Mouse (Mus musculus) embryonic facial prominence, embryonic 13.5 days (tissue): ENCODE measurements around the gene Tmem147. TPM values are rescaled to one million over a fixed set of nuclear protein-coding genes. Genes with fewer than 3 reads are reported as not detected.

Experiments used
- ATAC-seq: fragments of 200-750 bp; cut with Nextera tagmentation; 2 replicates; pipeline ENCODE4 v1.8.0; 2017; ENCODE audit warnings: low read depth; ENCODE audit not compliant: insufficient number of reproducible peaks, insufficient read depth, low FRiP score, low TSS enrichment
- H3K27ac ChIP-seq: fragments of 300-500 bp; sonication (generic); 2 replicates; pipeline ENCODE4 v1.5.1; 2015; ENCODE audit warnings: moderate library complexity, mild to moderate bottlenecking, inconsistent platforms
- H3K27me3 ChIP-seq: fragments of 300-500 bp; sonication (generic); 2 replicates; pipeline ENCODE4 v1.6.1; 2015; ENCODE audit warnings: mild to moderate bottlenecking, inconsistent platforms
- H3K36me3 ChIP-seq: fragments of 300-500 bp; sonication (generic); 2 replicates; pipeline ENCODE4 v1.6.1; 2015; ENCODE audit warnings: mild to moderate bottlenecking, inconsistent platforms
- H3K4me1 ChIP-seq: fragments of 300-500 bp; sonication (generic); 2 replicates; pipeline ENCODE4 v1.6.1; 2015; ENCODE audit warnings: inconsistent platforms
- H3K4me2 ChIP-seq: fragments of 300-500 bp; sonication (generic); 2 replicates; pipeline ENCODE4 v1.6.1; 2015; ENCODE audit warnings: moderate library complexity, mild to moderate bottlenecking, inconsistent platforms
- H3K4me3 ChIP-seq: fragments of 300-500 bp; sonication (generic); 2 replicates; pipeline ENCODE4 v1.5.1; 2015; ENCODE audit warnings: mild to moderate bottlenecking, inconsistent platforms
- H3K9ac ChIP-seq: fragments of 300-500 bp; sonication (generic); 2 replicates; pipeline ENCODE4 v1.6.1; 2015; ENCODE audit warnings: mild to moderate bottlenecking, inconsistent platforms
- H3K9me3 ChIP-seq: fragments of 300-500 bp; sonication (generic); 2 replicates; pipeline ENCODE4 v1.6.1; 2016; ENCODE audit warnings: inconsistent platforms
- WGBS: fragments of 180-500 bp; shearing (Covaris S2); methylation state at CpG from one replicate; pipeline ENCODE4 v1.1.7; 2015; ENCODE audit warnings: mixed read lengths; 5-methylcytosine and 5-hydroxymethylcytosine counted together
- polyA plus RNA-seq: library from polyadenylated mRNA; unstranded; fragments of >200 nt; fragmentation: Nextera tagmentation; extraction: Ambion mirVana; gene quantifications from 2 replicates; pipeline ENCODE4 v1.2.1, GENCODE M21; 2015

Gene Tmem147
- polyA plus RNA-seq, 1 experiment from 2014 or later = 185 TPM

GRCm38 (mm10) chr7:30683425-30683824, 45.9 kb downstream of the Tmem147 start:
- Histone ChIP-seq H3K36me3 (no peaks in the 10 kb centered on the region), H3K27ac (no peak overlapping the region), H3K9ac (no peak overlapping the region), H3K4me1 (no peaks in the 10 kb centered on the region), H3K27me3 (peaks cover 22% of the 10 kb centered on the region), H3K4me2 (no peak overlapping the region), H3K9me3 (no peaks in the 10 kb centered on the region), H3K4me3 (no peak overlapping the region)
- 79% methylated on average over 2 of the region's 2 CpGs for WGBS
- no peak for ATAC-seq

GRCm38 (mm10) chr7:30681897-30682296, 47.4 kb downstream of the Tmem147 start:
- ATAC-seq = no peak
- 55% methylated on average over 5 of the region's 5 CpGs for WGBS
- Histone ChIP-seq H3K9me3 (no peaks in the 10 kb centered on the region), H3K4me2 (no peak overlapping the region), H3K4me3 (no peak overlapping the region), H3K27me3 (peaks cover 8% of the 10 kb centered on the region; the same call in 1 of the 2 replicates), H3K9ac (no peak overlapping the region), H3K4me1 (no peaks in the 10 kb centered on the region), H3K27ac (no peak overlapping the region), H3K36me3 (no peaks in the 10 kb centered on the region)

GRCm38 (mm10) chr7:30678263-30678975, 50.9 kb downstream of the Tmem147 start:
- Histone ChIP-seq H3K36me3 (no peaks in the 10 kb centered on the region), H3K4me2 (no peak overlapping the region), H3K27ac (no peak overlapping the region), H3K9ac (no peak overlapping the region), H3K4me1 (no peaks in the 10 kb centered on the region), H3K9me3 (no peaks in the 10 kb centered on the region), H3K4me3 (no peak overlapping the region), H3K27me3 (peaks cover 5% of the 10 kb centered on the region; the same call in 1 of the 2 replicates)
- ATAC-seq = no peak
- WGBS = 66% methylated on average over 5 of the region's 5 CpGs

Other genes with a start within 250 kb of the Tmem147 start
- 0.73 TPM in 1 of 2 replicates, not detected in the other for gene Prodh2, start 235.9 kb downstream of the Tmem147 start, polyA plus RNA-seq
- 16.4 and 17.5 TPM in 2 replicates for gene Arhgap33, start 194.5 kb downstream of the Tmem147 start, polyA plus RNA-seq
- 16.5 and 21.0 TPM in 2 replicates for gene Hspb6, start 177.4 kb downstream of the Tmem147 start, polyA plus RNA-seq
- 15.8 and 17.4 TPM in 2 replicates for gene Proser3, start 177.2 kb downstream of the Tmem147 start, polyA plus RNA-seq
- gene Lin37, start 169.7 kb downstream of the Tmem147 start, polyA plus RNA-seq = 44.1 and 47.7 TPM in 2 replicates
- gene U2af1l4, start 166.2 kb downstream of the Tmem147 start, polyA plus RNA-seq = 97.0 and 104 TPM in 2 replicates
- gene Gm49396, start 166.2 kb downstream of the Tmem147 start, polyA plus RNA-seq = 14.9 and 15.4 TPM in 2 replicates
- gene Psenen, start 165.9 kb downstream of the Tmem147 start, polyA plus RNA-seq = 131 and 138 TPM in 2 replicates
- gene Igflr1, start 164.1 kb downstream of the Tmem147 start, polyA plus RNA-seq = 4.3 and 4.8 TPM in 2 replicates
- 9.3 and 13.8 TPM in 2 replicates for gene Kmt2b, start 140.8 kb downstream of the Tmem147 start, polyA plus RNA-seq
- gene Zbtb32, start 130.6 kb downstream of the Tmem147 start, polyA plus RNA-seq = 0.27 and 0.29 TPM in 2 replicates
- gene Upk1a, start 116.7 kb downstream of the Tmem147 start, polyA plus RNA-seq = 0.28 and 0.55 TPM in 2 replicates
- 818 and 841 TPM in 2 replicates for gene Cox6b1, start 103.4 kb downstream of the Tmem147 start, polyA plus RNA-seq
- gene Etv2, start 93.7 kb downstream of the Tmem147 start, polyA plus RNA-seq = not detected in 2 replicates
- 128 and 139 TPM in 2 replicates for gene Rbm42, start 79.2 kb downstream of the Tmem147 start, polyA plus RNA-seq
- 51.0 and 51.3 TPM in 2 replicates for gene Haus5, start 64.5 kb downstream of the Tmem147 start, polyA plus RNA-seq
- gene Pmis2, start 57.9 kb downstream of the Tmem147 start, polyA plus RNA-seq = not detected in 2 replicates
- gene 2200002J24Rik, start 30.6 kb downstream of the Tmem147 start, polyA plus RNA-seq = not detected in 2 replicates
- gene Atp4a, start 17.3 kb downstream of the Tmem147 start, polyA plus RNA-seq = 0.10 and 0.17 TPM in 2 replicates
- gene Gapdhs, start 14.1 kb upstream of the Tmem147 start, polyA plus RNA-seq = 0.74 and 0.90 TPM in 2 replicates
- gene Sbsn, start 21.9 kb upstream of the Tmem147 start, polyA plus RNA-seq = 2.5 and 3.3 TPM in 2 replicates
- gene Dmkn, start 34.2 kb upstream of the Tmem147 start, polyA plus RNA-seq = 14.5 and 22.3 TPM in 2 replicates
- 72.6 and 127 TPM in 2 replicates for gene Krtdap, start 58.4 kb upstream of the Tmem147 start, polyA plus RNA-seq
- gene Ffar2, start 94.2 kb upstream of the Tmem147 start, polyA plus RNA-seq = not detected in 2 replicates
- not detected in 2 replicates for gene Ffar3, start 126.6 kb upstream of the Tmem147 start, polyA plus RNA-seq
- gene Ffar1, start 132.0 kb upstream of the Tmem147 start, polyA plus RNA-seq = not detected in 2 replicates
- gene Cd22, start 150.8 kb upstream of the Tmem147 start, polyA plus RNA-seq = 0.18 TPM in 1 of 2 replicates, not detected in the other
- gene Mag, start 185.3 kb upstream of the Tmem147 start, polyA plus RNA-seq = 0.34 and 0.49 TPM in 2 replicates
- gene Hamp2, start 195.1 kb upstream of the Tmem147 start, polyA plus RNA-seq = 1.0 and 1.4 TPM in 2 replicates
- gene Hamp, start 214.5 kb upstream of the Tmem147 start, polyA plus RNA-seq = not detected in 2 replicates
- 21.9 and 25.0 TPM in 2 replicates for gene Usf2, start 227.3 kb upstream of the Tmem147 start, polyA plus RNA-seq
- gene Lsr, start 243.9 kb upstream of the Tmem147 start, polyA plus RNA-seq = 26.1 and 29.3 TPM in 2 replicates
- 1.5 and 2.6 TPM in 2 replicates for gene Fam187b, start 244.2 kb upstream of the Tmem147 start, polyA plus RNA-seq